Mouse (Mus musculus): Measurements from ENCODE around the gene Srsf9. TPM values are rescaled to one million over a fixed set of nuclear protein-coding genes. Genes with fewer than 3 reads are reported as not detected.
"Not testable (repeated sequence)": the region's sequence is repeated elsewhere in the genome, so short reads cannot be mapped to it uniquely, and the experiment has no call there.

Gene Srsf9
- polyA plus RNA-seq, 1 experiment from 2014 or later: 129 TPM

DNA sequence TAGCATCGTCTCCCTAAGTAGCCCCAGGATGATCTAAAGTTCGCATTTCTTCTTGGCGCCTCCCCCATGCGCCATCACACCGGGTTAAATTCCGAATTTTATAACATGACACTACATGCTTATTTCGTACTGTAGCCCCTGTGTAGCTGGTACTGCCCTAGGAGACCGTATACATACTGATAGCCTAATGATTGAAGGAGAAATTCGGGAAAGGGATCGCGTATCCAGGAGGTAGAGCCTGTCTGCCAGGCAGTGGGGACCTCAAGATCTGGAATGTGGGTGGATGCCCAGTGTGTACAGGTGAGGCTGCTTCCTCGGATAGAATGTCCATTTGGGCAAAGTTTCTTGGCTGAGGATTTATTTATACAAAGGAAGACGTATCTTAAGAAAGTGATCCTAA lies 25.4 kb upstream of the Srsf9 start:
- H3K36me3 ChIP-seq (ENCODE audit: control insufficient read depth, insufficient read depth, low read length): peaks cover 5% of the 10 kb centered on the region
- no peaks in the 10 kb centered on the region for H3K27me3 ChIP-seq (ENCODE audit: control insufficient read depth, insufficient read depth, low read length)
- TF ChIP-seq EP300 (optimal IDR thresholded peaks at IDR 0.05): no peak
- peaks cover 4% of the 10 kb centered on the region for H3K4me1 ChIP-seq (replicated peaks; ENCODE audit: control insufficient read depth, insufficient read depth)
- DNase-seq (ENCODE audit: low spot score): no peak
- ATAC-seq (ENCODE audit: low FRiP score, low TSS enrichment): no peak
- H3K27ac ChIP-seq (replicated peaks): peak overlapping the region; percentile 80
- H3K4me3 ChIP-seq (ENCODE audit: low read depth, low read length): peak overlapping the region; percentile 87
- no peaks in the 10 kb centered on the region for H3K9me3 ChIP-seq (ENCODE audit: control insufficient read depth, low read length)
- peak overlapping the region; percentile 81 for H3K4me2 ChIP-seq (replicated peaks; ENCODE audit: low read depth)
- H3K9ac ChIP-seq (ENCODE audit: low read length): peak overlapping the region; percentile 58
- WGBS: 14% methylated on average over 13 of the region's 13 CpGs

DNA sequence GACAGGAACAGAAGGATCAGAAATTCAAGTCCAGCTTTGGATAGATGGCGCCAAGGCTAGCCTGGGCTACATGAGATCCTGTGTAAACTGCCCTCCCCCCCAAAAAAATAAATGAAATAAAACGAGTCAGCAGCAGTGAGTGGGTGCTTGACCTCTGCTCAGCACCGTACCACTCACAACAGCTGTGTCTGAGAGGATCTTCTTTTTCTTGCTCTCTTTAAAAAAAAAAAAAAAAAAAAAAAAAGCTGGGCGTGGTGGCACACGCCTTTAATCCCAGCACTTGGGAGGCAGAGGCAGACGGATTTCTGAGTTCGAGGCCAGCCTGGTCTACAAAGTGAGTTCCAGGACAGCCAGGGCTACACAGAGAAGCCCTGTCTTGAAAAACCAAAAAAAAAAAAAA lies 24.8 kb upstream of the Srsf9 start:
- not testable (repeated sequence) for ATAC-seq (ENCODE audit: low FRiP score, low TSS enrichment); DNase-seq (ENCODE audit: low spot score); H3K4me3 ChIP-seq (ENCODE audit: low read depth, low read length); H3K27ac ChIP-seq (replicated peaks); H3K36me3 ChIP-seq (ENCODE audit: control insufficient read depth, insufficient read depth, low read length); H3K4me1 ChIP-seq (replicated peaks; ENCODE audit: control insufficient read depth, insufficient read depth); H3K9me3 ChIP-seq (ENCODE audit: control insufficient read depth, low read length); H3K4me2 ChIP-seq (replicated peaks; ENCODE audit: low read depth); H3K27me3 ChIP-seq (ENCODE audit: control insufficient read depth, insufficient read depth, low read length); H3K9ac ChIP-seq (ENCODE audit: low read length)
- 72% methylated on average over 3 of the region's 7 CpGs for WGBS

GRCm38 (mm10) chr5:115312354-115312753 lies 14.6 kb upstream of the Srsf9 start:
- H3K36me3 ChIP-seq (ENCODE audit: control insufficient read depth, insufficient read depth, low read length): no peaks in the 10 kb centered on the region
- no peaks in the 10 kb centered on the region for H3K9me3 ChIP-seq (ENCODE audit: control insufficient read depth, low read length)
- peak overlapping the region; percentile 35; the same call in 1 of the 2 replicates for H3K27ac ChIP-seq (replicated peaks)
- DNase-seq (ENCODE audit: low spot score): no peak
- no peaks in the 10 kb centered on the region for H3K27me3 ChIP-seq (ENCODE audit: control insufficient read depth, insufficient read depth, low read length)
- no peak overlapping the region for H3K4me2 ChIP-seq (replicated peaks; ENCODE audit: low read depth)
- no peak overlapping the region for H3K4me3 ChIP-seq (ENCODE audit: low read depth, low read length)
- no peak for TF ChIP-seq CTCF (IDR thresholded peaks at IDR 0.05; ENCODE audit: low read depth)
- TF ChIP-seq EP300 (optimal IDR thresholded peaks at IDR 0.05): no peak
- H3K4me1 ChIP-seq (replicated peaks; ENCODE audit: control insufficient read depth, insufficient read depth): peaks cover 5% of the 10 kb centered on the region; the same call in 1 of the 2 replicates
- H3K9ac ChIP-seq (ENCODE audit: low read length): no peak overlapping the region
- WGBS: 64% methylated on average over 4 of the region's 4 CpGs
- ATAC-seq (ENCODE audit: low FRiP score, low TSS enrichment): no peak

DNA sequence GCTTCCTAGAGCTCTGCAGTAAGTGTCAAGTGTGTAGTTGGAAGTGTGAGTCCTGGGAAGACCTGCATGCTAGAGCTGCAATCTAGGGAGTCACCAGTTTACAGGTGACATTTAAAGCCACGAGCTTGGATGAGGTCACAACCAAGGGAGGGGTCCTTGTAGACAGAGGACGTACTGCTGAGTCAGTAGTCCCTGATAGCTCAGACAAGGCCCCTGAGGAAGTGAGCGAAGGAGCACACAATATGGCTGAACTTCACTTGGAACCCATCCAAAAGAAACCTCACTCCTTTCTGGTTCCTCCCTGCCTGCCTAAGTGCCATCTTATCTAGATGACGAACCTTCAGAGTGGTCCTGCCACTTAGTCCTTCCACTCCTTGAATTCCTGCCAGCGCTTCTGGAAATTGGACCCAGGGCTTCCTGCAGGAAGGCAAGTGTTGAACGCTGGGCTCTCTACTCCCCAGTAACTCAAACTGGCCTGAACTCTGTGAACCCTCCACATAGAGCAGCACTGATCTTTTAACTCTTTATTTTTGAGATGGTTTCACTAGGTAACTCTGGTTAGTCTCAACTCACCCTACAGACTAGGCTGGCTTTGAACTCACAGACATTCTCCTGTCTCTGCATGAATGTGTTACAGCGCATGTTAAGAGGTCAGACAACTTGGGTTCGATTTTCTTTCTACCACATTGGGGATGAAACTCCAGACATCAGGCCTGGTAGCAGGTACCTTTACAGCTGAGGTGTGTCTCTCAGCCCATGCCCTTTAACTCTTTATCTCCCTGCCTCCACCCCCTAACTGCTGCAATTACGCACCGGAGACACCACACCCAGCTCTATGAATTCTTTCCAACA lies 13.9 kb upstream of the Srsf9 start:
- peak; percentile 43 for DNase-seq (ENCODE audit: low spot score)
- peaks cover 5% of the 10 kb centered on the region; the same call in 1 of the 2 replicates for H3K4me1 ChIP-seq (replicated peaks; ENCODE audit: control insufficient read depth, insufficient read depth)
- WGBS: 51% methylated on average over 10 of the region's 10 CpGs
- no peak for TF ChIP-seq CTCF (IDR thresholded peaks at IDR 0.05; ENCODE audit: low read depth)
- no peak for TF ChIP-seq EP300 (optimal IDR thresholded peaks at IDR 0.05)
- no peak overlapping the region for H3K4me3 ChIP-seq (ENCODE audit: low read depth, low read length)
- H3K36me3 ChIP-seq (ENCODE audit: control insufficient read depth, insufficient read depth, low read length): no peaks in the 10 kb centered on the region
- peak; percentile 89 for ATAC-seq (ENCODE audit: low FRiP score, low TSS enrichment)
- no peak overlapping the region for H3K4me2 ChIP-seq (replicated peaks; ENCODE audit: low read depth)
- H3K27me3 ChIP-seq (ENCODE audit: control insufficient read depth, insufficient read depth, low read length): no peaks in the 10 kb centered on the region
- H3K27ac ChIP-seq (replicated peaks): peak overlapping the region; percentile 70; the same call in 1 of the 2 replicates
- no peak overlapping the region for H3K9ac ChIP-seq (ENCODE audit: low read length)
- H3K9me3 ChIP-seq (ENCODE audit: control insufficient read depth, low read length): no peaks in the 10 kb centered on the region

GRCm38 (mm10) chr5:115313668-115313943 lies 13.4 kb upstream of the Srsf9 start:
- H3K27ac ChIP-seq (replicated peaks): 0 out of 2 replicates have a peak overlapping the region, but pooled peaks have one; percentile 49
- TF ChIP-seq EP300 (optimal IDR thresholded peaks at IDR 0.05) (no peak), CTCF (IDR thresholded peaks at IDR 0.05; ENCODE audit: low read depth) (no peak)
- H3K27me3 ChIP-seq (ENCODE audit: control insufficient read depth, insufficient read depth, low read length): no peaks in the 10 kb centered on the region
- no peaks in the 10 kb centered on the region for H3K9me3 ChIP-seq (ENCODE audit: control insufficient read depth, low read length)
- peaks cover 5% of the 10 kb centered on the region; the same call in 1 of the 2 replicates for H3K4me1 ChIP-seq (replicated peaks; ENCODE audit: control insufficient read depth, insufficient read depth)
- no peak overlapping the region for H3K9ac ChIP-seq (ENCODE audit: low read length)
- no peak overlapping the region for H3K4me3 ChIP-seq (ENCODE audit: low read depth, low read length)
- WGBS: 51% methylated on average over 5 of the region's 5 CpGs
- DNase-seq (ENCODE audit: low spot score) (peak; percentile 43), ATAC-seq (ENCODE audit: low FRiP score, low TSS enrichment) (peak; percentile 41)
- no peaks in the 10 kb centered on the region for H3K36me3 ChIP-seq (ENCODE audit: control insufficient read depth, insufficient read depth, low read length)
- no peak overlapping the region for H3K4me2 ChIP-seq (replicated peaks; ENCODE audit: low read depth)

DNA sequence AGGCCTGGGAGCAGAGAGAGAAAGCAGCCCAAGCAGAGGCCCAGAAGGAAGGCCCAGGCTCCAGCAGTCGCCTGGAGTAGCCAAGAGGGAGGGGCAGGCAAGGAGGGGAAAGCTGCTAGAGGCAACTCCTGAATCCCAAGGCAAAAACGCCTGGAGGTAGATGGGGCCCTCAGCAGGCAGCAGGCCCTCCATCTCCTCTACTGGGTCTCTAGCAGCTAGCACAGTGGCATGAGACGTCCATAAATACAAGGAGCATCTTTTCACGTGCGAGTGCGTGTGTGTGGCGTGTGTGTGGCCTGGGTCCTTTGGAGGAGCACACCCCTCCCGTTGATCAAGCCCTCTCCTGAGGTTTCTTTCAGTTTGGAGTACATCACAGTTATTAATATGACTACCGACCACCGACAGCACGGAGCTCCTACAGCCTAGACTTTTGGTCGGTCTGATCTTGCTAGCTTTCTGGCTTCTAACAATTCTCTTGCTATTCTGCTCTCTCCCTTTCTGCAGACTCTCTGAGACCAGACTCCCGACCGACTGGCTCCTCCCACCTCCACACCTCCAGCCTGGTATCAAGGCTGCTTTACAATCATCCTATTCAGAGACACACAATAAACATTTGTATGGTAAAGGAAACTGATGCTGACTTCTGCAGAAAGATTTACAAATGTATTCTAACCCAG lies 9.9 kb upstream of the Srsf9 start:
- peak overlapping the region; percentile 66 for H3K27ac ChIP-seq (replicated peaks)

More for the DNA sequence above, 9.9 kb upstream of the Srsf9 start:
- Histone ChIP-seq H3K4me1 (replicated peaks; ENCODE audit: control insufficient read depth, insufficient read depth) (peaks cover 5% of the 10 kb centered on the region; the same call in 1 of the 2 replicates), H3K27me3 (ENCODE audit: control insufficient read depth, insufficient read depth, low read length) (no peaks in the 10 kb centered on the region), H3K4me2 (replicated peaks; ENCODE audit: low read depth) (no peak overlapping the region; the same call in 1 of the 2 replicates), H3K9me3 (ENCODE audit: control insufficient read depth, low read length) (no peaks in the 10 kb centered on the region), H3K4me3 (ENCODE audit: low read depth, low read length) (no peak overlapping the region), H3K9ac (ENCODE audit: low read length) (peak overlapping the region; percentile 53; the same call in 1 of the 2 replicates), H3K36me3 (ENCODE audit: control insufficient read depth, insufficient read depth, low read length) (no peaks in the 10 kb centered on the region)
- DNase-seq (ENCODE audit: low spot score) (peak; percentile 45), ATAC-seq (ENCODE audit: low FRiP score, low TSS enrichment) (no peak)
- WGBS: 17% methylated on average over 14 of the region's 14 CpGs
- TF ChIP-seq EP300 (optimal IDR thresholded peaks at IDR 0.05): no peak
- TF ChIP-seq CTCF (IDR thresholded peaks at IDR 0.05; ENCODE audit: low read depth): no peak

All from stomach, postnatal 0 days (tissue).